Mouse (Mus musculus) B cell, adult 2 months (primary cell): Measurements from ENCODE around the gene Mta3.
"Not testable (repeated sequence)": the region's sequence is repeated elsewhere in the genome, so short reads cannot be mapped to it uniquely, and the experiment has no call there.

Experiments used
- DNase-seq, 2 experiments: peaks; one replicate each; pipeline ENCODE4 v3.0.0; 2022

Mta3 gene

GRCm38 (mm10) chr17:83853831-83854230, 147.9 kb downstream of the Mta3 start:
- no peak for DNase-seq

GRCm38 (mm10) chr17:83854284-83854918, 148.4 kb downstream of the Mta3 start:
- peak; percentile 70 to 75 for DNase-seq

GRCm38 (mm10) chr17:83858413-83858812, 152.4 kb downstream of the Mta3 start:
- DNase-seq: no peak

DNA sequence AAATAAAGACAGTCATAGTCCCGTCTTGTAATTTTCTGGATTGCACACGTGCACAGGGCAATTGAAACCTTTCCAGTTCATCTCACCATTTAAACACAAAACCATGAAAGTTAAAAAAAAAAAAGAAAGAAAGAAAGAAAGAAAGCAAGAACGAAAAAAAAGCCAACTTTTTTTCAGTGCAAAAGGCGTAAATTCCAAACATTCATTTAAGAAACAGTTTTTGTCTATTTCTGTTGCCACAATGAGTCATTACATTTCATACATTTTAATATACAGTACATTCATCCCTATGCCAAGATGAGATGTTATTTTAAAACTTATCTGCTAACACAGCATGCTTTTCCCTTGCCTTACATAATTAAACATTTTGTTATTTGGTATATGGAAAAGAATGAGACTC, 153.7 kb downstream of the Mta3 start:
- no peak for DNase-seq

GRCm38 (mm10) chr17:83860224-83860623, 154.3 kb downstream of the Mta3 start:
- DNase-seq: no peak

GRCm38 (mm10) chr17:83860968-83861367, 155.0 kb downstream of the Mta3 start:
- DNase-seq: not testable (repeated sequence)

DNA sequence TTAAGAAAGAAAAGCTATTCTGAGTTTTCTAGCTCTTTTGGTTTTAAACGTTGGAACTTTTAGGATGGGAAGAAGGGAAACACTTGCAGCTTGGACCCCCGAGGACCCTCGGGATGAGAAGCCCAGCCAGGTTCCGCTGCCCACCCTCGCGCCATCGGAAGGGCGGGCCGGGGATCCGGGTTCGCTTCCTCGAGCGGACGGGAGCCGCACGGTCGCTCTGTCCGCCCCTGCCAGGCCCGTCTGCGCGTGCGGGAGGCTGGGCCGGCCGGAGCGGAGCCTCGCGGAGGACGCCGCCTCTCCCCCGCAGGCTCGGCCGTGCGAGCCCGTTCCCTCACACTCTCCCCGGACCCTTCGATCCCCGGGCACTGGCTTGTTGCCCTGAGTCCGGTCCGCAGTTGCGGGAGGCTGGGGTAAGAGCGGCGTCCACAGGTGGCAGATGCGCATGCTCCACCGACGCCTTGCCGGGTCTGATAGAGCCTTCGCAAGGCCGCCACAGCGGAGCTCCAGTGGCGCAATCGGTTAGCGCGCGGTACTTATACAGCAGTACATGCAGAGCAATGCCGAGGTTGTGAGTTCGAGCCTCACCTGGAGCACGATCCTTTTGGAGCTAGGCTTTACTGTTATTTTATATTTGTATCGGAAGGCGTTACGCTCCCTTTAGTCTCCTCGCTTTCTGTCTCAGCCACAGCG, 155.6 kb downstream of the Mta3 start:
- DNase-seq: peak; percentile 97

- DNase-seq: peak; percentile 68 to 72
Measured at GRCm38 (mm10) chr17:83862134-83862881, 156.3 kb downstream of the Mta3 start.

DNA sequence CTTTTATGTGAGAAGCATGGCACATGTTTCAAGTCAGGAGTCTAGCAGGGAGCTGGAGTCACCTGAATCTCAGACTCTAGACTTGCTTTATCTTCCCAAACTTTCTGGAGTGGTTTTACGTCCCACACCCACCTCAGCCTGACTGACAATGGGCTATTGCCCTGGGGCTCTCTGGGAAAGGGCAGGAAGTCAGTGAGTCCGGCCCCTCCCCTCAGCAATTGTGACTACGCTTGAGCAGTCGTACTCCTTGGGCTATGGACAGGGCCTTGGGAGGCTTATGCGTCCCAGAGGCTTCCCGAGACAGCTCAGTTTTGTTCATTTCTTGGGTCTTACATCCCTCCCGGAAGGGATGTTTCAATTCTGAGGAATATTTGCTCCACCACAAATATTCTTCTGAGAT, 159.4 kb downstream of the Mta3 start:
- no peak for DNase-seq

GRCm38 (mm10) chr17:83866582-83866981, 160.6 kb downstream of the Mta3 start:
- no peak for DNase-seq

GRCm38 (mm10) chr17:83870385-83870784, 164.4 kb downstream of the Mta3 start:
- no peak for DNase-seq
